Mouse (Mus musculus) neural tube, embryonic 14.5 days (tissue): ENCODE results near the gene Spata13. TPM values are rescaled to one million over a fixed set of nuclear protein-coding genes. Genes with fewer than 3 reads are reported as not detected.
A peak's percentile ranks its signal among the peaks of the same experiment; 100 is the strongest.

Experiments
- ATAC-seq: fragments of 200-750 bp; cut with Nextera tagmentation; 2 replicates; pipeline ENCODE4 v1.8.0; 2017; ENCODE audit warnings: low read depth, mild to moderate bottlenecking, moderate TSS enrichment, moderate library complexity
- H3K27ac ChIP-seq: fragments of 300-500 bp; sonication (generic); 2 replicates; pipeline ENCODE4 v1.5.1; 2014; ENCODE audit warnings: low read depth, mild to moderate bottlenecking, control low read depth, low read length, moderate library complexity, mixed read lengths
- H3K27me3 ChIP-seq: fragments of 300-500 bp; sonication (generic); 2 replicates; pipeline ENCODE4 v1.6.1; 2014; ENCODE audit warnings: low read length; ENCODE audit not compliant: control insufficient read depth, insufficient read depth
- H3K36me3 ChIP-seq: fragments of 300-500 bp; sonication (generic); 2 replicates; pipeline ENCODE4 v1.6.1; 2014; ENCODE audit warnings: low read length, mixed read lengths; ENCODE audit not compliant: control insufficient read depth, insufficient read depth
- H3K4me1 ChIP-seq: fragments of 300-500 bp; sonication (generic); 2 replicates; pipeline ENCODE4 v1.6.1; 2014; ENCODE audit warnings: low read length; ENCODE audit not compliant: control insufficient read depth, insufficient read depth
- H3K4me2 ChIP-seq: fragments of 300-500 bp; sonication (generic); 2 replicates; pipeline ENCODE4 v1.6.1; 2014; ENCODE audit warnings: mild to moderate bottlenecking, low read depth, low read length, control low read depth
- H3K4me3 ChIP-seq: fragments of 300-500 bp; sonication (generic); 2 replicates; pipeline ENCODE4 v1.5.1; 2014; ENCODE audit warnings: low read depth, low read length, control low read depth, mixed read lengths
- H3K9ac ChIP-seq: fragments of 300-500 bp; sonication (generic); replicated peaks from 2 replicates; pipeline ENCODE4 v1.6.1; 2014; ENCODE audit warnings: low read depth, mild to moderate bottlenecking, control low read depth, low read length, mixed read lengths
- H3K9me3 ChIP-seq: fragments of 300-500 bp; sonication (generic); 2 replicates; pipeline ENCODE4 v1.6.1; 2016; ENCODE audit warnings: low read length; ENCODE audit not compliant: control insufficient read depth
- WGBS: fragments of 180-500 bp; shearing (Covaris S2); extraction: QIAGEN DNeasy Blood & Tissue Kit; methylation state at CpG from one replicate; pipeline ENCODE4 v1.1.7; 2014; 5-methylcytosine and 5-hydroxymethylcytosine counted together
- polyA plus RNA-seq: library from polyadenylated mRNA; unstranded; fragments of >200 nt; fragmentation: Nextera tagmentation; extraction: Ambion mirVana; gene quantifications from 2 replicates; pipeline ENCODE4 v1.2.1, GENCODE M21; 2014

Spata13 gene
- polyA plus RNA-seq, 1 experiment from 2014 or later, result 26.5 TPM

GRCm38 (mm10) chr14:60765025-60765424, 131.2 kb downstream of the Spata13 start:
- Histone ChIP-seq H3K9me3 (no peaks in the 10 kb centered on the region), H3K4me1 (no peaks in the 10 kb centered on the region), H3K27ac (no peak overlapping the region), H3K4me2 (no peak overlapping the region), H3K36me3 (no peaks in the 10 kb centered on the region), H3K9ac (no peak overlapping the region), H3K4me3 (no peak overlapping the region), H3K27me3 (no peaks in the 10 kb centered on the region)
- no peak for ATAC-seq
- WGBS, result 79% methylated on average over 2 of the region's 2 CpGs

GRCm38 (mm10) chr14:60767884-60768283, 134.1 kb downstream of the Spata13 start, which contains the start of gene C1qtnf9:
Gene C1qtnf9 (plus strand): TSS chr14:60768134.
- WGBS, result 75% methylated on average over 4 of the region's 4 CpGs

GRCm38 (mm10) chr14:60769340-60769739, 135.5 kb downstream of the Spata13 start:
- H3K4me2 ChIP-seq, result no peak overlapping the region
- ATAC-seq, result no peak
- WGBS, result 38% methylated on average over 6 of the region's 6 CpGs
- H3K9me3 ChIP-seq, result no peaks in the 10 kb centered on the region
- H3K9ac ChIP-seq, result no peak overlapping the region
- H3K4me1 ChIP-seq, result no peaks in the 10 kb centered on the region
- no peak overlapping the region; the same call in 1 of the 2 replicates for H3K27ac ChIP-seq
- no peaks in the 10 kb centered on the region for H3K36me3 ChIP-seq
- no peaks in the 10 kb centered on the region for H3K27me3 ChIP-seq
- H3K4me3 ChIP-seq, result no peak overlapping the region

More at GRCm38 (mm10) chr14:60767884-60768283, 134.1 kb downstream of the Spata13 start, which contains the start of gene C1qtnf9:
- H3K9ac ChIP-seq, result no peak within 1 kb of the TSS
- H3K27ac ChIP-seq, result no peak within 1 kb of the TSS
- H3K4me1 ChIP-seq, result no peaks in the 10 kb centered on the region
- ATAC-seq, result no peak
- no peak within 1 kb of the TSS for H3K4me3 ChIP-seq
- no peaks in the 10 kb centered on the region for H3K27me3 ChIP-seq
- H3K36me3 ChIP-seq, result no peaks in the 10 kb centered on the region
- H3K4me2 ChIP-seq, result no peak within 1 kb of the TSS
- H3K9me3 ChIP-seq, result no peaks in the 10 kb centered on the region

- Histone ChIP-seq H3K4me3 (no peak overlapping the region; the same call in 1 of the 2 replicates), H3K4me2 (no peak overlapping the region), H3K36me3 (no peaks in the 10 kb centered on the region), H3K9me3 (no peaks in the 10 kb centered on the region), H3K27me3 (no peaks in the 10 kb centered on the region), H3K4me1 (no peaks in the 10 kb centered on the region), H3K27ac (no peak overlapping the region), H3K9ac (no peak overlapping the region)
- peak; percentile 39; the same call in 1 of the 2 replicates for ATAC-seq
- 75% methylated on average over 6 of the region's 6 CpGs for WGBS
These were observed 136.8 kb downstream of the Spata13 start for GRCm38 (mm10) chr14:60770594-60770993.

GRCm38 (mm10) chr14:60771057-60771456, 137.3 kb downstream of the Spata13 start:
- Histone ChIP-seq H3K36me3 (no peaks in the 10 kb centered on the region), H3K27ac (no peak overlapping the region), H3K27me3 (no peaks in the 10 kb centered on the region), H3K9me3 (no peaks in the 10 kb centered on the region), H3K4me3 (peak overlapping the region; percentile 24), H3K9ac (no peak overlapping the region), H3K4me2 (peak overlapping the region; percentile 39), H3K4me1 (no peaks in the 10 kb centered on the region)
- peak; percentile 87; the same call in 1 of the 2 replicates for ATAC-seq
- WGBS, result 6% methylated on average over 8 of the region's 8 CpGs

- no peak overlapping the region for H3K4me3 ChIP-seq
- no peaks in the 10 kb centered on the region for H3K27me3 ChIP-seq
- 80% methylated on average over 2 of the region's 2 CpGs for WGBS
- no peaks in the 10 kb centered on the region for H3K36me3 ChIP-seq
- H3K4me2 ChIP-seq, result no peak overlapping the region
- H3K9ac ChIP-seq, result no peak overlapping the region
- no peaks in the 10 kb centered on the region for H3K4me1 ChIP-seq
- H3K9me3 ChIP-seq, result no peaks in the 10 kb centered on the region
- H3K27ac ChIP-seq, result no peak overlapping the region
- no peak for ATAC-seq
These were observed 139.7 kb downstream of the Spata13 start for GRCm38 (mm10) chr14:60773476-60773875.

- no peaks in the 10 kb centered on the region for H3K36me3 ChIP-seq
- H3K4me1 ChIP-seq, result no peaks in the 10 kb centered on the region
- WGBS, result 89% methylated on average over 8 of the region's 8 CpGs
- no peak overlapping the region for H3K4me2 ChIP-seq
- H3K9me3 ChIP-seq, result no peaks in the 10 kb centered on the region
- no peaks in the 10 kb centered on the region for H3K27me3 ChIP-seq
- no peak overlapping the region for H3K4me3 ChIP-seq
- no peak overlapping the region for H3K9ac ChIP-seq
- H3K27ac ChIP-seq, result no peak overlapping the region
- no peak for ATAC-seq
These were observed 142.7 kb downstream of the Spata13 start for GRCm38 (mm10) chr14:60776521-60776920.

GRCm38 (mm10) chr14:60777485-60777919, 143.7 kb downstream of the Spata13 start:
- Histone ChIP-seq H3K4me3 (no peak overlapping the region), H3K9ac (no peak overlapping the region), H3K9me3 (no peaks in the 10 kb centered on the region), H3K36me3 (no peaks in the 10 kb centered on the region), H3K27ac (no peak overlapping the region), H3K4me1 (no peaks in the 10 kb centered on the region), H3K27me3 (no peaks in the 10 kb centered on the region), H3K4me2 (no peak overlapping the region)
- WGBS, result 90% methylated on average over 5 of the region's 5 CpGs
- ATAC-seq, result no peak

- Histone ChIP-seq H3K9me3 (no peaks in the 10 kb centered on the region), H3K9ac (no peak overlapping the region), H3K27ac (no peak overlapping the region), H3K4me1 (no peaks in the 10 kb centered on the region), H3K27me3 (no peaks in the 10 kb centered on the region), H3K36me3 (no peaks in the 10 kb centered on the region), H3K4me3 (no peak overlapping the region), H3K4me2 (no peak overlapping the region)
- no peak for ATAC-seq
- 91% methylated on average over 7 of the region's 7 CpGs for WGBS
These were observed 145.4 kb downstream of the Spata13 start for GRCm38 (mm10) chr14:60779198-60779597.
